Mouse (Mus musculus) gastrocnemius, postnatal 36 days (tissue): Measurements from ENCODE around the gene Man1c1. TPM values are rescaled to one million over a fixed set of nuclear protein-coding genes. Genes with fewer than 3 reads are reported as not detected.

Source experiments
- DNase-seq, 2 experiments: peaks; one replicate each; pipeline ENCODE4 v3.0.0; 2022
- intact Hi-C: fragments of 180-260 bp; cut with DNase I; formaldehyde crosslinking; loops from one replicate; pipeline ENCODE4 v1.15.1; 2025
- total RNA-seq, 2 experiments: library from RNA; stranded (reverse); gene quantifications; 2 replicates each; pipeline ENCODE4 v1.2.3; 2021

Gene Man1c1
- total RNA-seq, 2 experiments from 2014 or later, result 3.1 to 3.8 TPM

DNA sequence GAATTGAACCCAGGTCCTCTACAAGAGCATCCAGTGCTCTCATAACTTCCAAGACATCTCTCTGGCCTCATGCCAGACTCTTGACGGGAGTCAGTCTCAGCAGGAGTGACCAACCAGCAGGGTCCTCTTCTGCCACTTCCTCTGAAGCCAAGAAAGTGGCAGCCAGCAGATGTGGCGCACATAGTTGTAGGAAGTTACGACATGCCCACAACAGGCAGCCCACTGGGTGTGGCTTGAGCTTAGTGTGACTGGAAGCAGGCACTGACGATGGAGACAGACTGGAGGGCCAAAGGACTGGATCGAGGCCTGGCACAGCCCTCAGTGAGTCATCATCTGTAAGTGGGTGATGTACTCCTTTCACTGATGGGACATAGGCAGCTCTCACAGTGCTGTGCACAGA is 115.1 kb downstream of the Man1c1 start:
- intact Hi-C loops, result no loop called here
- no peak for DNase-seq

- intact Hi-C loops, result no loop called here
Observed at GRCm38 (mm10) chr4:134588287-134588686, 115.8 kb downstream of the Man1c1 start.

GRCm38 (mm10) chr4:134587636-134588197 is 116.4 kb downstream of the Man1c1 start:
- intact Hi-C loops, result no loop called here

More at GRCm38 (mm10) chr4:134588287-134588686, 115.8 kb downstream of the Man1c1 start:
- no peak for DNase-seq

GRCm38 (mm10) chr4:134586631-134587030 is 117.5 kb downstream of the Man1c1 start:
- DNase-seq, result no peak
- intact Hi-C loops, result no loop called here

More at GRCm38 (mm10) chr4:134587636-134588197, 116.4 kb downstream of the Man1c1 start:
- no peak for DNase-seq

DNA sequence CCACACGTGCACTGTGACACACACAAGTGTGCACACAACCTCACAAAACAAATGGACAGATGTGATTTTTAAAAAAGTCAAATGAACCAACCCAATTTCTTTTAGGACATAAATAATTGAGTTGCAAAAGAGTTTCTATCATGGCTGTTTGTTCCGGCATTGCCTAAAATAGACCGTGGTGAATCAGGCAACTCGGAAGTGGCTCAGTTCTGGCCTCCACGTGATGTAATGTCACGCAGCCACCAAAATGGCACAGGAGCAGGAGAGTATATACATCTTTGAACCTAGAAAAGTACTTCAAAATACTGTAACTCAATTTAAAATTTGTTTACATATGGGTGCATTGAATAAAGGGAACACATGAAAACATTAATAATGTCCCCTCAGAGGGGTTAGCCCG is 118.0 kb downstream of the Man1c1 start:
- intact Hi-C loops, result no loop called here
- DNase-seq, result no peak

GRCm38 (mm10) chr4:134583513-134583912 is 120.6 kb downstream of the Man1c1 start:
- intact Hi-C loops, result loop anchor here (5.0 kb wide), 1 partner anchor 129 kb away; no protein-coding TSS in a partner anchor
- DNase-seq, result no peak

GRCm38 (mm10) chr4:134581365-134581764 is 122.7 kb downstream of the Man1c1 start:
- no peak for DNase-seq
- intact Hi-C loops, result loop anchor here (5.0 kb wide), 1 partner anchor 131 kb away; no protein-coding TSS in a partner anchor

DNA sequence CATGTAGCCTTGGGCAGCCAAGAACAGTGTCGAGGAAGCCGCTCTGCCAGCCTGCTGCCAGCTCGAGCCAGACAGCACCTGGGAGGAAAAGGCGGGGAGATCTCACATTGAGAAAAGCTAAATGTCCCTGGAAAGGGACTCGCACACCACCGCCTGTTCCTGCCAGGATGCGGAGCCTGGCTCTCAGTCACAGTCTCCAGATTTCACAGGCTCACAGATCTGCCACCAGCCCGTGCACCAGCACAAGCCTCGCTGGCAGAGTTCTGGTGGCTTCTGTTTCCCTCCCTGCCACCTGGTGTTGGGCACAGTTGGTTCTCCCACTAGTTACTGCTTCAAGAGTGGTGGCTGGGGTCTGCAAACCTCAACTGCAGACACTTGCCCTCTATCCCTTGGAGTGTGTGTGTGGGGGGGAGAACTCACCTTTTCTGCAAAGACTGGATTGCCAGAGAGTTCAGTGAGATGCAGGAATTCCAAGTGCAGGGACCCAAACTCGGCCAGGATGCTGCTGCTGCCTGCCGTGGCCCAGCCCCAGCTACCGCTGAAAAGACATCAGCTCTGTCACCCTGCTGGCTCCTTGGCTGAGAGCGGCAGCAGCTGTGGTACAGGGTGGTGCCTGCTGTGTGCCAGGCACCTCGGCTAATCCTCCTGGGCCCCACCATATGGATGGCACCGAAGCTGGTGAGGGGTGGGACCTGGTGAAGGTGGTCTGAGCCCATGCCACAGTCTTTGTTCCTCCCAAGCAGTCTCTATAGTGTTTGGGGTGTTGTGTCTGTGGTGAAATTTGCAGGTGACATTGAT is 123.5 kb downstream of the Man1c1 start:
- intact Hi-C loops, result loop anchor here (5.0 kb wide), 1 partner anchor 132 kb away; no protein-coding TSS in a partner anchor
- no peak for DNase-seq

DNA sequence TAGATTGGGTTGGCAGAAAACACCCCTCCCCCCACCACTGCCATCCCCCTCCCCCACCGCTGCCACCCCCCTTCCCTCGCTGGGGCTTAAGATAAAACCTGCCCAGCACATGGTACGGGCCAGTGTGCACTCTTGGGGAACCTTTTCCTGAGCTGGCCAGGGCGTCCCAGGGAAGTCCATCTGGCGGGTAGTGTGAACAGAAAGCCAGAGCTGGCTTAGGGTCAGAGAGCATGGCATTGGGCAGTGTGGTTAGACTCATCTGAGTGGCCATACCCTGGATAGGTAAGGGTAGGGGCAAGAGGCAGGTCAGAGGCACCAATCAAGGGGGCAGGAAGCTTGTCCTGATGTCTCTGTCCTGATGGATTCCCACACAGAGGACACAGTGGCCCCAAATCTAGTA is 124.5 kb downstream of the Man1c1 start:
- intact Hi-C loops, result loop anchor here (5.0 kb wide), 1 partner anchor 133 kb away; no protein-coding TSS in a partner anchor
- DNase-seq, result no peak

GRCm38 (mm10) chr4:134579212-134579611 is 124.9 kb downstream of the Man1c1 start:
- intact Hi-C loops, result no loop called here

GRCm38 (mm10) chr4:134578407-134578806 is 125.7 kb downstream of the Man1c1 start:
- intact Hi-C loops, result no loop called here
- no peak for DNase-seq

More at GRCm38 (mm10) chr4:134579212-134579611, 124.9 kb downstream of the Man1c1 start:
- DNase-seq, result no peak

GRCm38 (mm10) chr4:134577281-134577680 is 126.8 kb downstream of the Man1c1 start:
- intact Hi-C loops, result no loop called here
- DNase-seq, result no peak

DNA sequence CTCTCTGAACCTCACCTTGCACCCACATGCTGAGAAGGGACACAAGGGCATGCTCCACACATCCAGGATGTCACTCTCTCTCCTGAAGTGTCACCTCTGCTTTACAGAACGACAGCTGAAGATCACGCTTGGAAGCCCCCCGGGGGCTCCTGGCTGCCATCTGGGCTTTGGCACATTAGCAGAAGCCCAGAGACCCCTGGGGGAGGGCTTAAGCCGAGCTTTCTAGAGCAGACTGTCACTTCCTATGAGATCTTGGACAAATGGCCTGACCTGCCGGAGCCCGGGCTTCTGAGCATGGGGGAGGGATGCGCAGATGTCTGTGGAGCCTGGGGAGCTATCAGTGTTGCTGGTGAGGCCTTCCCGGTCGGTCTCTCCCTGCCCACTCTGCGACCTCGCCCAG is 128.6 kb downstream of the Man1c1 start:
- intact Hi-C loops, result no loop called here

GRCm38 (mm10) chr4:134572449-134573300 is 131.4 kb downstream of the Man1c1 start:
- intact Hi-C loops, result no loop called here
- DNase-seq, result no peak

More for the DNA sequence above, 128.6 kb downstream of the Man1c1 start:
- no peak for DNase-seq

DNA sequence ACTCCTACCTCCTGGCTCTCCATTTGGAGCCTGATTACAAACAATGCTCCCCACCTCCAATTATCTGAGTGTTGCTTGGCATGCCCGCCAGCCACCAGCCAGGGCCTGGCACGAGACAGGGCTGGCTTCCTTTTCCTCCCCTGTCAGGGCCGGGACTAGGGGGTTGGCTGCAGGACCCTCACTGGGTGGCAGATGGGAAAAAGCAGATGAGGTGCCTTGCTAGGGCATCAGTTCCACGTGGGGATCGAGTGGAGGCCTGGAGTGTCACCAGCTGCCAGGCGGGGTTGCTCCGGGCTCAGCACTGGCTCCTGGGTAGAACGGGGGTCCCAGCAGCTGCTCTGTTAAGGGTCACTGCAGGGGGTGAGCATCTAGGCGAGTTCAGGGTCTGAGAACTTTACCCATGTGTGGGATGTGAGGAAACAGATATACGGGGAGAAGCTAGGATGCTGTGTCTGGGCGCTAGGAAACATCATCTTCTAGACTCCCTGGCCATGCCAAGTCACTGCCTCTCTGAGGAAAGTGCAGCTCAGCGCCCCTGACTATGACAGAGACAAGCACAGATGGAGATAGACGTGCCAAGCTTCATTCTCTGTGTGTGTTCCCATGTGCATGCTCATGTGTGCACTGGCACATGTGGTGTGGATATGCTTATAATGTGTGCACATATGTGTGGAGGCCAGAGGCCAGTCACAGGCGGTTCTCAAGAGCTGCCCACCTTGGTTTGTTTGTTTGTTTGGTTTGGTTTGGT is 133.2 kb downstream of the Man1c1 start:
- intact Hi-C loops, result no loop called here
- no peak for DNase-seq

GRCm38 (mm10) chr4:134569831-134570230 is 134.3 kb downstream of the Man1c1 start:
- intact Hi-C loops, result loop anchor here (5.0 kb wide), 1 partner anchor 142 kb away; no protein-coding TSS in a partner anchor
- no peak for DNase-seq

DNA sequence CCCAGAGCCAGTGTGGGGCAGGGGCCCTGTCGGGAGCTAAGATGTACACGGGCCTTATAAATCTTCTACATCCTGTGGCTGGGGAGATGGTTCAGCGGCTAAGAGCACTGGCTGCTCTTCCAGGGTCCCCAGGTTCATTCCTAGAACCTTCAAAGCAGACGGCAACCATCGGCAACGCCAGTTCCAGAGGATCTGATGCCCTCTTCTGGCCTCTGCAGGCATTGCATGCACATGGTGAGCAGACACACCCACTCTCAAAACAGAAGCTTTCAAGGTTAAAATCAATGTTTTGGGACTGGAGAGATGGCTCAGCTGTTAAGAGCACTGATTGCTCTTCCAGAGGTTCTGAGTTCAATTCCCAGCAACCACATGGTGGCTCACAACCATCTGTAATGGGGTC is 134.9 kb downstream of the Man1c1 start:
- no peak for DNase-seq
- intact Hi-C loops, result loop anchor here (5.0 kb wide), 1 partner anchor 143 kb away; no protein-coding TSS in a partner anchor

DNA sequence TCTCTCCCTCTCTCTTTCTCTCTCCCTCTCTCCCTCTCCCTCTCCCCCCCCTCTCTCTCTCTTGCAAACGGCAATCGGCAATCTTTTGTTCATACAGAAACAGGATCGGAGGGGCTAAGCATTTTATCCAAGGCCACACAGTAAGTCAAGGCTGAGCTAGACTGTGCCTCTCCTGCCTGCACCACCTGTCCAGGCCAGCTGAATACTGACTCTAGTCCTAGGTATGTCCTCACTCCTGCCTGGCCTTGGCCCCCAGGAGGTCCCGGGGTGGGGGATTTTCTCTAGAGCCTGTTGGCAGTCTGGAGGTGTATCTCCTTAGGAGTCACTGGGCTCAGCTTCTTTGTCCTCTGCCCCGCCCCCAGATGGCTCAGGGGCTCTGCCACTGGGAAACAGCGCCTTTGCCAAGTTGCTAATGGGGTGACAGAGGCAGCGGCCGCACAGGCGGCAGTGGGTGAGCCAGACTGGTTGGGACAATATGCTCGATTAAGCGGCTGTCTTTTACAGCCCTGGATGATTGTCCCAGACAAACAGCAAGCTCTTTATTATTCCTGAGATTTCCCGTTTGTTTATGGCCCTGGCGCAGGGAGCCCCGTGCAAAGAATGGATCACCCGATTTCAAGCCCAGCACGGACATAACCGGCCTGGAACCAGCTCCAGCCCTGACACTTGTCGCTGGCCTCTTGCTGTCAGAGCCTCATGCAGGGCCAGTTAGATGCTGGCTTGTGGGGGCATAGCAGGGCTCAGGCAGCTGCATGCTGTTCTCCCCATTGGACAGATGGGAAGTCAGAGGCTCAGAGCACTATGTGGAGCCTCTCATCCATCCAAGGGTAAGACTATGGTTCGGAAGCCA is 136.5 kb downstream of the Man1c1 start:
- intact Hi-C loops, result loop anchor here (5.0 kb wide), 1 partner anchor 145 kb away; no protein-coding TSS in a partner anchor
- DNase-seq, result no peak

- intact Hi-C loops, result no loop called here
- no peak for DNase-seq
Observed at GRCm38 (mm10) chr4:134564093-134564492, 140.0 kb downstream of the Man1c1 start.
